Mouse (Mus musculus) layer of hippocampus, postnatal 25 days (tissue): Measurements from ENCODE around the gene Gm11939. TPM values are rescaled to one million over a fixed set of nuclear protein-coding genes. Genes with fewer than 3 reads are reported as not detected.
"Not testable (repeated sequence)": the region's sequence is repeated elsewhere in the genome, so short reads cannot be mapped to it uniquely, and the experiment has no call there.

Experiments used
- DNase-seq, 2 experiments: peaks; one replicate each; pipeline ENCODE4 v3.0.0; 2022; ENCODE audit warnings: mixed read lengths in 2 of 2, low spot score in 1 of 2; ENCODE audit errors: extremely low spot score in 1 of 2
- total RNA-seq, 2 experiments: library from RNA; stranded (reverse); gene quantifications; 2 replicates each; pipeline ENCODE4 v1.2.3; 2021

Gene Gm11939
- total RNA-seq = not detected

GRCm38 (mm10) chr11:99559366-99559765 is at the start of gene Gm11939:
Gene Gm11939, minus strand, starts transcription at chr11:99559466.
- no peak for DNase-seq

GRCm38 (mm10) chr11:99603208-99603607 is 43.9 kb upstream of the Gm11939 start, which contains the start of gene Gm11938:
Gene Gm11938, minus strand, starts transcription at chr11:99603308.
- not testable (repeated sequence) for DNase-seq

GRCm38 (mm10) chr11:99597742-99598141 is 38.5 kb upstream of the Gm11939 start, which contains the start of gene Krtap9-3:
Gene Krtap9-3, minus strand, starts transcription at chr11:99598105.
- DNase-seq = not testable (repeated sequence)

GRCm38 (mm10) chr11:99590981-99591380 is 31.7 kb upstream of the Gm11939 start, which contains the start of gene Krtap1-3:
Gene Krtap1-3, minus strand, starts transcription at chr11:99591339.
- no peak for DNase-seq

- peak in 1 of 2 experiments; percentile 35 for DNase-seq
Observed at GRCm38 (mm10) chr11:99585096-99585495, 25.8 kb upstream of the Gm11939 start.

GRCm38 (mm10) chr11:99583245-99583704 is 24.0 kb upstream of the Gm11939 start, which contains the start of gene Krtap1-4:
Gene Krtap1-4, minus strand, starts transcription at chr11:99583654.
- no peak for DNase-seq

GRCm38 (mm10) chr11:99581564-99581963 is 22.3 kb upstream of the Gm11939 start:
- no peak for DNase-seq

- no peak for DNase-seq
Observed at GRCm38 (mm10) chr11:99581051-99581450, 21.8 kb upstream of the Gm11939 start.

GRCm38 (mm10) chr11:99580636-99581035 is 21.4 kb upstream of the Gm11939 start, which contains the start of gene Krtap1-5:
Gene Krtap1-5, minus strand, starts transcription at chr11:99581016.
- DNase-seq = no peak

- peak; percentile 53 to 77 for DNase-seq
Observed at GRCm38 (mm10) chr11:99574106-99574505, 14.8 kb upstream of the Gm11939 start.

- no peak for DNase-seq
Observed at GRCm38 (mm10) chr11:99573164-99573563, 13.9 kb upstream of the Gm11939 start.

GRCm38 (mm10) chr11:99566530-99566929 is 7.3 kb upstream of the Gm11939 start, which contains the start of gene Krtap3-1:
Gene Krtap3-1, minus strand, starts transcription at chr11:99566630.
- DNase-seq = no peak

- no peak for DNase-seq
Observed at GRCm38 (mm10) chr11:99562580-99562979, 3.3 kb upstream of the Gm11939 start.

- DNase-seq = no peak
Observed at GRCm38 (mm10) chr11:99557976-99558745, 1.1 kb downstream of the Gm11939 start.

- no peak for DNase-seq
Observed at GRCm38 (mm10) chr11:99556753-99557152, 2.5 kb downstream of the Gm11939 start, which contains the start of gene Krtap3-2. Gene Krtap3-2, minus strand, starts transcription at chr11:99556853.

GRCm38 (mm10) chr11:99556195-99556594 is 3.1 kb downstream of the Gm11939 start:
- DNase-seq = no peak

GRCm38 (mm10) chr11:99550765-99551164 is 8.5 kb downstream of the Gm11939 start, which contains the start of gene Krtap3-3:
Gene Krtap3-3, minus strand, starts transcription at chr11:99550865.
- no peak for DNase-seq

- no peak for DNase-seq
Observed at GRCm38 (mm10) chr11:99547892-99548291, 11.4 kb downstream of the Gm11939 start.

- peak; percentile 9 to 46 for DNase-seq
Observed at GRCm38 (mm10) chr11:99539721-99540120, 19.5 kb downstream of the Gm11939 start.

- DNase-seq = no peak
Observed at GRCm38 (mm10) chr11:99521288-99521860, 37.9 kb downstream of the Gm11939 start, which contains the start of gene Krt39. Gene Krt39, minus strand, starts transcription at chr11:99521338.

- no peak for DNase-seq
Observed at GRCm38 (mm10) chr11:99514098-99514497, 45.2 kb downstream of the Gm11939 start.
